Mouse (Mus musculus) C2C12 (cell line): ENCODE data around the gene Plagl1. TPM values are rescaled to one million over a fixed set of nuclear protein-coding genes. Genes with fewer than 3 reads are reported as not detected.

Source experiments
- H3K27me3 ChIP-seq: one replicate; pipeline ENCODE4 v1.6.1; 2011; ENCODE audit not compliant: control insufficient read depth, insufficient read depth, insufficient read length
- H3K36me3 ChIP-seq: one replicate; pipeline ENCODE4 v1.6.1; 2011; ENCODE audit not compliant: control insufficient read depth, insufficient read depth
- H3K4me3 ChIP-seq: one replicate; pipeline ENCODE4 v1.5.1; 2011; ENCODE audit warnings: mild to moderate bottlenecking, control low read depth; ENCODE audit not compliant: poor library complexity, insufficient read depth, severe bottlenecking
- H3K79me2 ChIP-seq: one replicate; pipeline ENCODE4 v1.6.1; 2011; ENCODE audit not compliant: control insufficient read depth, insufficient read depth
- H3K79me3 ChIP-seq: one replicate; pipeline ENCODE4 v1.6.1; 2011; ENCODE audit warnings: low read depth, control low read depth
- H3ac ChIP-seq: one replicate; pipeline ENCODE3; 2011; ENCODE audit warnings: low read depth; ENCODE audit not compliant: control insufficient read depth, insufficient read length
- CEBPB ChIP-seq: IDR thresholded peaks from one replicate; pipeline ENCODE4 v1.6.1; 2011; ENCODE audit warnings: low read depth, mild to moderate bottlenecking, control low read depth, moderate library complexity
- CTCF ChIP-seq: IDR thresholded peaks from one replicate; pipeline ENCODE4 v1.5.1; 2011; ENCODE audit not compliant: control insufficient read depth, insufficient read depth, insufficient read length
- FOSL1 ChIP-seq: IDR thresholded peaks from one replicate; pipeline ENCODE4 v1.8.0; 2011; ENCODE audit warnings: mild to moderate bottlenecking, low read length; ENCODE audit not compliant: poor library complexity, insufficient read depth, severe bottlenecking
- MAX ChIP-seq: IDR thresholded peaks from one replicate; pipeline ENCODE4 v1.6.1; 2011; ENCODE audit warnings: mild to moderate bottlenecking, control low read depth
- MYOD1 ChIP-seq: IDR thresholded peaks from one replicate; pipeline ENCODE4 v1.6.1; 2011; ENCODE audit warnings: low read depth; ENCODE audit not compliant: control insufficient read depth, insufficient read length
- MYOG ChIP-seq: IDR thresholded peaks from one replicate; pipeline ENCODE4 v1.6.1; 2011; ENCODE audit not compliant: control insufficient read depth, insufficient read length; ENCODE audit errors: extremely low read depth
- USF1 ChIP-seq: IDR thresholded peaks from one replicate; pipeline ENCODE4 v1.6.1; 2011; ENCODE audit warnings: low read depth, mild to moderate bottlenecking, control low read depth, moderate library complexity
- polyA plus RNA-seq: library from polyadenylated mRNA; unstranded; fragments of >200 nt; fragmentation: generic; extraction: Trizol; gene quantifications from one replicate; pipeline ENCODE4 v1.2.1, GENCODE M21; 2012; ENCODE audit warnings: missing spikeins

Plagl1 gene
- polyA plus RNA-seq, 1 experiment = 1.0 TPM

DNA sequence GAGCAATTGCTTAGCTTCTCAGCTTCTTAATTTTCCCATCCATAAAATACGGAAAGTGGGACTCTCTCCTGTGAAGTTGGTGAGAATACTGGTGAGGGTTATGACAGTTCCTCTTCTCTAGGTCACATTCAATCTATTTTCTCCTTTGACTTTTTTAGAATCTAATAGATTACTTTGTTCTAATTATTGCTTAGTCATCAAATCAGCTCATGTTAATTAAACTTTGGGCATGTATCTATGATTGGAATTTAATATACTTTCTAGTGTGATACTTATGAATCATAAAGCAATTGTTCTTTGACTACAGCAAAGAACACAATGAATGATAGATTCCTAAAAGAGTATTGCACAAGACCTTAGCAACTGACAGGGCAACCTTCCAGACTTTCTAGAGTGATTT lies 38.6 kb downstream of the Plagl1 start:
- H3K36me3 ChIP-seq = no peaks in the 10 kb centered on the region
- no peaks in the 10 kb centered on the region for H3K79me2 ChIP-seq
- H3K79me3 ChIP-seq = no peaks in the 10 kb centered on the region
- no peak overlapping the region for H3ac ChIP-seq
- H3K4me3 ChIP-seq = no peak overlapping the region
- H3K27me3 ChIP-seq = peaks cover 7% of the 10 kb centered on the region
- TF ChIP-seq CTCF (no peak), MYOG (no peak), FOSL1 (no peak), MAX (no peak), MYOD1 (no peak)

GRCm38 (mm10) chr10:13100061-13100648 lies 39.9 kb downstream of the Plagl1 start:
- Histone ChIP-seq H3K36me3 (no peaks in the 10 kb centered on the region), H3K4me3 (no peak overlapping the region), H3K27me3 (peaks cover 7% of the 10 kb centered on the region), H3K79me2 (no peaks in the 10 kb centered on the region), H3ac (no peak overlapping the region), H3K79me3 (no peaks in the 10 kb centered on the region)
- no peak for TF ChIP-seq FOSL1
- no peak for TF ChIP-seq CEBPB
- no peak for TF ChIP-seq MAX
- TF ChIP-seq MYOG = no peak
- no peak for TF ChIP-seq CTCF
- no peak for TF ChIP-seq MYOD1
- no peak for TF ChIP-seq USF1

GRCm38 (mm10) chr10:13102360-13102759 lies 42.1 kb downstream of the Plagl1 start:
- Histone ChIP-seq H3K79me3 (no peaks in the 10 kb centered on the region), H3K79me2 (no peaks in the 10 kb centered on the region), H3K36me3 (no peaks in the 10 kb centered on the region), H3K27me3 (peaks cover 11% of the 10 kb centered on the region), H3K4me3 (no peak overlapping the region), H3ac (no peak overlapping the region)
- TF ChIP-seq MAX = no peak
- TF ChIP-seq CTCF = no peak
- no peak for TF ChIP-seq MYOG
- TF ChIP-seq USF1 = no peak
- no peak for TF ChIP-seq MYOD1
- no peak for TF ChIP-seq FOSL1
- TF ChIP-seq CEBPB = no peak

- no peak for TF ChIP-seq MAX
- no peak for TF ChIP-seq MYOD1
- no peak for TF ChIP-seq MYOG
- no peak for TF ChIP-seq CEBPB
- Histone ChIP-seq H3K79me3 (no peaks in the 10 kb centered on the region), H3ac (no peak overlapping the region), H3K79me2 (no peaks in the 10 kb centered on the region), H3K36me3 (no peaks in the 10 kb centered on the region), H3K27me3 (peaks cover 11% of the 10 kb centered on the region), H3K4me3 (no peak overlapping the region)
These were observed 43.5 kb downstream of the Plagl1 start for GRCm38 (mm10) chr10:13103838-13104237.

GRCm38 (mm10) chr10:13106909-13107624 lies 46.8 kb downstream of the Plagl1 start:
- TF ChIP-seq MAX (no peak), USF1 (no peak), CTCF (no peak), CEBPB (no peak), MYOD1 (no peak), MYOG (no peak), FOSL1 (no peak)
- Histone ChIP-seq H3K79me3 (no peaks in the 10 kb centered on the region), H3K79me2 (no peaks in the 10 kb centered on the region), H3K4me3 (no peak overlapping the region), H3ac (no peak overlapping the region), H3K36me3 (no peaks in the 10 kb centered on the region), H3K27me3 (peaks cover 8% of the 10 kb centered on the region)
